Mouse (Mus musculus) heart, adult 18-20 months (tissue): ENCODE data around the gene Ctdspl. TPM values are rescaled to one million over a fixed set of nuclear protein-coding genes. Genes with fewer than 3 reads are reported as not detected.

Source experiments
- DNase-seq, 2 experiments: peaks; one replicate each; pipeline ENCODE4 v3.0.0; 2021 to 2022; ENCODE audit warnings: mixed read lengths in 1 of 2
- long read RNA-seq, 2 experiments: library from polyadenylated mRNA; stranded (forward); transcript quantifications; one replicate each; pipeline ENCODE4 v2.0.0; 2021
- total RNA-seq, 2 experiments: library from RNA; stranded (reverse); gene quantifications; 2 replicates each; pipeline ENCODE4 v1.2.3; 2021

Gene Ctdspl
- total RNA-seq, result 10 to 100 TPM; 10.6 to 12.8 TPM
- long read RNA-seq, experiment 1, full-length matches to known transcripts, result 4 of 9 reads
- long read RNA-seq, experiment 1, partial matches to known transcripts, result 1 of 9 reads
- long read RNA-seq, experiment 1, other reads (novel, unspliced or antisense), result 4 of 9 reads
- long read RNA-seq, experiment 2, partial matches to known transcripts, result 1 of 1 reads
- long read RNA-seq, experiment 2, other reads (novel, unspliced or antisense), result 0 of 1 reads

GRCm38 (mm10) chr9:118926111-118926650 lies at the start of gene Ctdspl:
TSS of gene Ctdspl (plus strand) at chr9:118926453.
- DNase-seq, result peak; percentile 61 to 65

- DNase-seq, result no peak
Observed at GRCm38 (mm10) chr9:118876902-118877301, 49.4 kb upstream of the Ctdspl start.

- peak in 1 of 2 experiments; percentile 31 for DNase-seq
Observed at GRCm38 (mm10) chr9:118877365-118878008, 48.8 kb upstream of the Ctdspl start.

DNA sequence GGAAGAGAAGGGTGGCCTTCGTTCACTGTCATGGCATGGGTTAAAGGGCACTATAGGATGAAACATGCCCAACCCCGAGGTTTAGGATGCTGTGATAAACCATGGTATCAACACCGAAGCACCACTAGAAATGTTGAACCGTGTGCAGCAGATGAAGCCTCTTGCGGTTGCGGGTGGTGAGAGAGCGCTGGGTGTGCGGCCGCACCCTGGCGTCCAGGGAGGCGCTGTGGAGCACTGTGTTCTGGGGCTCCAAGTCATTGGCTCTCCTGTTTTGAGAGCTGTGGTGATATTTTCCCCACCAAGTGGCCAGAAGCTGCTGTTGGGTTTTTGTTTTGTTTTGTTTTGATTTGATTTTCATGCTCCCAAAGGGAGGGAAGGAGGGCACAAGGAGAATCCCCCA lies 47.7 kb upstream of the Ctdspl start:
- no peak for DNase-seq

DNA sequence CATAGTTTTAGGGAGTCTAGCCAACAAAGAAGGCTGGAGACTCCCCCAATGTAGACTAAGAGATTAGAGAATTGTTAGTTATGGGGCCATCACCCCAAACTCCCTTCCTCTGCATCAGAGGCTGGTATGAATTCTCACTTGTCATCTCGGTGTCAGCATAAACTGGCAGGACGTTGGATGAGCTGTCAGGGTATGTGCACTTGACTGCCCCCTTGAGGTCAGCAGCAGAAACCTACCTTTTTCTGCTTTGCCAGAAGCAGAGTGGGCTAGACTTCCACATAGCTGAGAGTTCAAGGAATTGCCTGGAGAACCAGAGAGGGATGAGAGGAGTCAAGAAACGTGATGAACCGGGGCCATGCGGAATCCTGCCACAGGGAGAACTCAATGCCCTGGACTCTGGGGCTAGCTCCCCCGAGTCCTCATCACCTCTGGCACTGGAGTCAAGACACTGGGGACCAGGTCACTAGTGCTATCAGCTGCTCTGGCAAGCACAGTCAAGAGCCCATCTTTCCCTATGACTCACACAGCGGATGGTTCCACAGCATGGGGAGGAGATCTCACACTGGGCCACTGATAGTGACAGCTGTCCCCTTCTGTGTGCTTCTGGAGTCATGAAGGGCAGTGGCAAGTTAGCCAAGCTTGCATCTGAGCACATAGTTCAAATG lies 44.8 kb upstream of the Ctdspl start:
- DNase-seq, result no peak

DNA sequence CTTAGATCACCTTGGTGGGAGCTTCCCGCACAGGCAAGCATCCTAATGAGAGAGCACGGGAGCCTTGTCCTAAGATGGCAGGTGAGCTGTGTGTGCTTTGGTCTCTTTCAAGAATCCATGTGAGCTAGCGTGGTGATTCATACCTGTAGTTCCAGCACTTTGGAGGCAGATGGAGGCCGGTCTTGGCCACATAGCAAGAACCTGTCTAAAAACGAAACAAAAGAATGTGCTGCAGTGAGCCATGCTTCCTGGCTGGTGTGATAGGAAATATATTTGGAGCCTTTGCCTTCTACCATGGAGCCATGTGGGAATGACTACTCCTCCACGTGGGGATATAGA lies 44.3 kb upstream of the Ctdspl start:
- DNase-seq, result no peak

DNA sequence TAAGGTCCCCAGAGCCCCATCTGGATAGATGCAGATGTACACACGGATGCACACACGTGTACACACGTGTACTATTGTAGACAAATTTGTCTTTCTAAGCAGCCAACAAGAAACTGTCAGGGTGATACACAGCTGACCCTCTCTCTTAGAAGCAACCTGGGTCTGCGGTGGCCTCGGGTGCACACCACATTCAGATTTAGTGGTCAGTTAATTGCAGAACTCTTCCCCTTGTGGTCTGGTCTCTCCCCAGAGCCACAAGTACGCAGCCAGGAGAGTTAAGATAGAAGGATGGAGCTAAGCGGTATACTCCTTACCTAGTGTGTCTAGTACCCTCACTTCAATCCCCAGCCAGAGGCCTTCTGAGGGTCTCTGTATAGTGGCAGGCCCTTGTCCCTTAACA lies 43.1 kb upstream of the Ctdspl start:
- DNase-seq, result no peak

DNA sequence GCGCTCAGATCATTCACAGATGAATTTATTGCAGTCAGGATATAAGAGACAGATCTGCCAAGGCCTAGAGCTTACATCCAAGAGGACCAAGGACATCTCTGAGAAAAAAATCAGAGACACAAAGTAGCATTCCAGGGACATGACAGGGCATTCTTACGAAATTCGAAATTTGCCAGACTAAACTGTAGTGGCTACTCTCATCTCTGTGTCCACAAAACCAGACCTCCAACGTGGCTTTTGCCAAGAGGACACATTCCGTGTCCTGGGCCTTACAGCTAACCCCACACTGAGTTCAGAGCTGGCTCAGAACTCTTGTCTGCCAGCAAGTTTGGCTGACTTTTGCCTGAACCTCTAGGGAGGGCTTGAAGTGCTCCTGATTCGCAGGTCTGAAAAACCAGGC lies 40.5 kb upstream of the Ctdspl start:
- peak; percentile 35 to 55 for DNase-seq

DNA sequence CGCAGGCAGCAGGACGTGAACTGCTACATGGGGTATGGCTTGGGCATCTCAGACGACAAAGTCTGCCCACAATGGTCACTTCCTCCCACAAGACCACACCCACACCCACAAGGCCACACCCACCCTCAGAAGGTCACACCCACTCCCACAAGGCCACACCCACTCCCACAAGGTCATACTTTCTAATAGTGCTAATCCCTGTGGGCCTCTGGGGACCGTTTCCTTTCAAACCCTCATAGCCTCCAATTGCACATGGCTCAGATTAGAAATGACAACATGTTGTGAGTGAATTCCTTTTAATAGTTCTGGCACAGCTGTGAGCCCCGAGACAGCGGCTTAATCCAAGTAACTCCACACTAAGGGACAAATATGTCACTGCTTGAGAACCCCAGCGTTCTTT lies 39.1 kb upstream of the Ctdspl start:
- peak; percentile 49 to 50 for DNase-seq

DNA sequence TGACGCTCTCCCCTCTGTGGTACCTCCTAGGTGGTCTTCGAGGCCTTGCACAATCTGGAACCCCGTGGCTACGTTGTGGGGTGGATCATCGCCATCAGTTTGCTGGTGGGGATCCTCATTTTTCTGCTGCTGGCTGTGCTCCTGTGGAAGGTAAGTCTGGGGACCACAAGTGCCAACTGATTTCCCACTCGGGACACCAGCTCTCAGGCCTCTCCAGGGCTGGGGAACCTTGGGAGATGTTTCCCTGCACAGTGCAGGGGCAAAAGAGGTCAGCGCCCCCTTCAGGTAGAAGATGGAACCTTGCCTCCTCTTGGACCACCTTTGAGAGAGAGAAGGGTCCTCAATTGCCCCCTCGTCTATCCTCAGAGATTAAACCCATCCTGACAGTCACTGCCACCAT lies 38.5 kb upstream of the Ctdspl start:
- DNase-seq, result no peak

DNA sequence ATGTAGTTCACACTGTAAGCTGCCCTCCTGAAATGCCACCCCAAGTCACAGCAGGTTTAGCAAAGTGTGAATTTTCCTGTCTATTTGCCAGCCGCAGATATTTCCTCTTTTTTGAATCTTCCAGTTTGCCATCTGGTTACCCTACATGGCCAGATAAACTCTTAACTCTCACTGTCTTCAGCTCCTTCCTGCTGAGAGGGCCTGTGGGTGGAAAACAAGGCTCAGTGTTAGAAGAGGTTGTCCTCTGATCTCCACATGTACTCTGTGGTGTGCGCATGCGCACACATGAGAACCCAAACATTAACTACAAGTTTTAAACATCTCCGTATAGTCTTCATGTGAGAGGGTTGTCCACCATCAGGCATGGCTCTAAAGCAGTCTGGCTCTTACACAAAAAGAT lies 36.1 kb upstream of the Ctdspl start:
- DNase-seq, result no peak

DNA sequence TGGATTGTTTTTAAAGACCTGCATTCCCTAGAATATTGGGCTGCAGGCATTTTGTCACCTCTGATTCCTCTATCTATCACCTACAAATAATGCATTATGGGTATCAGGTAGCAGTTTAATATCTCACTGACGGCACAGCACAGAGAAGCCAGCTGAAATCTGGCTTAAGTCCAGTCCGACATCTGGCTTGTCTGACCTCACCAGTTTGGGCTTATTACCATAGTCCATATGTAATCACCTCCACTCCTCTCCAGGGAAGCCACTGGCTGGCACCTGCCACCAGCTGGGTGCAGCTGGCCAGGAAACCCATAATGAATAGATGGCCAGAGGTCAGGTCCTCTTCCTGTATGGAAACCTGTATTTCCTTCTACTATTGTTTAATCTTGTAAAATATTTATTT lies 35.6 kb upstream of the Ctdspl start:
- DNase-seq, result no peak

DNA sequence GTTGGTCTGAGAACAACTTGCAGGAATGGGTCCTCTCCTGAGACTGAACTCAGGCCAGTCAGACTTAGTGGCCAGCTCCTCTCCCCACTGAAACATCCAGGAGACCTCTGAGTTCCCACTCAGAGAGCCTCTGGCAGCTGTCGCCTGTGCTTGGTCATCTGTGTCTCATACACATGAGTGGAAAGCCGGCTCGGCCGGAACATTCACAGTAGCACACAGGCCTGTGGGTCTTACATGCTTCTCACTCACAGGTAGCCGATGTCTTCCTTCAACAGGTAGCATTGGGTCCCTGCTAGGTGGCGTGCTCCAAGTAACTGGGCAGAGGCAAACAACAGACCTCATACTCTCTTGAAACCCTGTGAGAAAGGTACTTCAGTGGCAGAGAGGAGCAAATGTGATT lies 35.2 kb upstream of the Ctdspl start:
- no peak for DNase-seq

DNA sequence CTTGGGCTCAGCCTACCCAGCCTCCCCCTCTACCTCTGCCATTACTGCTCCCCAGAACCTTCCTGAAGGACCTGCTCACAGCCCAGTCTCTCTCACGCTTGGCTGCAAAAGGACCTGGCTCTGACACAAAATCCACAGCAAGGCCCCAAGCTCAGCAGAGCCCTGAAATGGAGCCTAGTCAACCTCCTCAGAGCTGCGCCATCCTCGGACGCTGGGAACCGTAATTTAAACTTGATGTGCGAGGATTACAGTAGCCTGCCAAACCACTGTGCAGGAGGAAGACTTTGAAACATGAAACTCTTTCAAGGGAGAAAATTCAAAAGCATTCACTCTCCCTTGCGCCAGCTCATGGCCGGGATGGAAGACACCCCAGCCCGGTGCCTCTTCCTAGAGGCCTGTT lies 34.7 kb upstream of the Ctdspl start:
- no peak for DNase-seq

- DNase-seq, result no peak
Observed at GRCm38 (mm10) chr9:118895101-118895500, 31.2 kb upstream of the Ctdspl start.

GRCm38 (mm10) chr9:118900677-118901076 lies 25.6 kb upstream of the Ctdspl start:
- DNase-seq, result no peak

GRCm38 (mm10) chr9:118901917-118902316 lies 24.3 kb upstream of the Ctdspl start:
- no peak for DNase-seq

- DNase-seq, result peak; percentile 80 to 93
Observed at GRCm38 (mm10) chr9:118907934-118908620, 18.2 kb upstream of the Ctdspl start.

GRCm38 (mm10) chr9:118913048-118913447 lies 13.2 kb upstream of the Ctdspl start:
- DNase-seq, result no peak

GRCm38 (mm10) chr9:118913613-118914012 lies 12.6 kb upstream of the Ctdspl start:
- no peak for DNase-seq

DNA sequence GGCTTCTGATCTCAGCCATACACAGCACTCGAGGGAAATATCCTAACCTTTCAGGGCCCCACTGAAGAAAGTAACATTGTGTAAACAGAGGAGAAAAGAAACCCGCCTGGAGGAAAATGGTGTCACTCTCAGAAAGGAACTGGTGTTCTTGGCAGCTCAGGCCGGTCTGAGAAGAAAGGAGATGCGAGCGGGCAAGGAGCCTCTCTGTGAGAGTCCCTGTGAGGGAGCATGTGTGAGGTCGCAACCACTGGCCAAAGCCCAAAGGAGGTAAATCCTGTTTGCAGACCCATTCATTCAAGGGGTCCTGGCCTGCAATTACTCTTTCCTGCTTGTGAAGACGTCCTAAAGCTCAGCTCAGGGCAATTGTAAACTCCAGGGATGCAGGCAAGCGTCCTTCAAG lies 11.7 kb upstream of the Ctdspl start:
- no peak for DNase-seq

DNA sequence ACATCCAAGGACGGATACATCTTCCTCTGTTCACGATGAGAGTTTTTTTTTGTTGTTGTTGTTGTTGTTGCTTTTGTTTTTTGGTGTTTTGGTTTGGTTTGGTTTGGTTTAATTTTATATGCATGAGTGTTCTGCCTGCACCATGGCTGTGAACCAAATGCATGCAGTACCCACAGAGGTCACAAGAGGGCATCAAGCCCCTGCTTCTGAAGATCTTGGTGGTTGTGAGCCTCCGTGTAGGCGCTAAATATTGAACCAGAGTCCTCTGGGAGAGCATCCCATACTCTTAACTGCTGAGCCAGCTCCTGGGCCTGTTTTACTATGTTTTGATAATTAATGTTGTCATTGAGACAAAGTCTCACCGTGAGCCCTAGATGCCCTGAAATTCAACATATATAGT lies 11.0 kb upstream of the Ctdspl start:
- peak in 1 of 2 experiments; percentile 44 for DNase-seq

GRCm38 (mm10) chr9:118919672-118920186 lies 6.5 kb upstream of the Ctdspl start:
- DNase-seq, result no peak
